Mouse (Mus musculus) liver, postnatal 0 days (tissue): ENCODE data around the gene Id3.

Experiments
- CTCF ChIP-seq: sonication (generic); IDR thresholded peaks from 2 replicates; pipeline ENCODE4 v1.5.1; 2016; ENCODE audit warnings: antibody characterized with exemption, low read depth
- EP300 ChIP-seq: IDR thresholded peaks from 2 replicates; pipeline ENCODE4 v1.6.1; 2016; ENCODE audit warnings: antibody characterized with exemption, low read depth, mild to moderate bottlenecking

- TF ChIP-seq CTCF (no peak), EP300 (no peak)
These were observed 42.8 kb upstream of the Id3 start for GRCm38 (mm10) chr4:136100396-136101070.
